Mouse (Mus musculus): Measurements from ENCODE around the gene Ybx3.
A peak's percentile ranks its signal among the peaks of the same experiment; 100 is the strongest.

The Ybx3 gene

DNA sequence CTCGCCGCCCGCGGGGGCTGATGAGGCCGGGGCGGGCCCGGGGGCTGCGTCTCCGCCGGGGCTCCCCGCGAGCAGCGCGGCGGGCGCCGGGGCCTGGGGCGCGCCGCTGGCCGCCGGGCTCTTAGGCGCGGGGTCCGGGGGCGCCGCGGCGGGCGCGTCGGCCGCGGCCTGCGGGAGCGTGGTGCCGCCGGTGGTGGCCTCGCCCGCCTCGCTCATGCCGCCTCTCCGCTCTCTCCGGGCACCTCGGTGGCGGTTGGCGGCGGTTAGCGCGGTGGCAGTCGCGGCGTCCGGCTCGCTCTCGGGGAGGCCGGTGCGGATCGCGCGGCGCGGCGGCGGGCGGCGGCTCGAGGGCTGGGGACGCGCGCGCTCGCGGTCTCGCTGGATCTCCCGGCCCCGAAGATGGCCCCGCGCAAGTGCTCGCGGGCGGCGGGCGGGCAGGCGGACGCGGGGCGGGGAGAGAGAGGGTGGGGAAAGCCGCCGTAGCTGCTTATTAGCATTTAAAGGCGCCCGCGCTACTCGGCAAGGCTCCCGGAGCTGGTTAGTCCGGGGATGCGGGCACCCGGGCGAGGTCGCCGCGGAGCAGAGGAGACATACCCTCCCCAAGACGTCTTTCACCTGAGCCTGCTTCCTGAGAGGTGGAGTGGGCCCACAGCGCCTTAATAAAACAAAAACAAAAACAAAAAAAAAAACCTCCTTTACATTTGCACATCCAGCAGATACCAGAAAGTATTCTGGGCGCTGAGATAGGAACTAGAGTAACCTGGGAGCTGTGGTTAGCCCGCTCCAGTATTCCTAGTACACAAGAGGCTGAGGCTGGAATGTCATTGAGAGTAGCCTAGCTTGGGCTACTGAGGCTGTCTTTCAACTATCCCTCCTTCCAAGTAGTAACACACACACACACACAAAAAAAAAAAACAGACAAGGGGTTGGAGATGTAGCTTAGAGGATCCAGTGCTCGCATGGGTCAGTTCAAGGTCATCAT lies at the start of gene Ybx3:
Gene Ybx3, minus strand, starts transcription at position 437 of the 982 bp plus-strand sequence.
- no peak for DNase-seq (ENCODE audit: low read depth)

DNA sequence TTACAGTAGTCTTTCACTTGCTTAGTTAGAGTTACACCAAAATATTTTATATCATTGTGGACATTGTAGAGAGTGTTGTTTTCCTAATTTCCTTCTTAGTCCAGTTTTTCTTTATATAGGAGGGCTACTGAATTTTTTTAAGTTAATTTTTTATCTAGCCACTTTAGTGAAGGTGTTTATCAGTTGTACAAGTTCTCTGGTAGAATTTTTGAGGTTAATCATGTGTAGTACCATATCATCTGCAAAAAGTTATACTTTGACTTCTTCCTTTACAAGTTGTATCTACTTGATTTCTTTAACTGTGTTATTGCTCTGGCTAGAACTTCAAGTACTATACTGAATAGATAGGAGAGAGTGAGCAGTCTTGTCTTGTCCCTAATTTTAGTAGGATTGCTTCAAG lies 48.4 kb upstream of the Ybx3 start:
- no peak for DNase-seq (ENCODE audit: low read depth)

DNA sequence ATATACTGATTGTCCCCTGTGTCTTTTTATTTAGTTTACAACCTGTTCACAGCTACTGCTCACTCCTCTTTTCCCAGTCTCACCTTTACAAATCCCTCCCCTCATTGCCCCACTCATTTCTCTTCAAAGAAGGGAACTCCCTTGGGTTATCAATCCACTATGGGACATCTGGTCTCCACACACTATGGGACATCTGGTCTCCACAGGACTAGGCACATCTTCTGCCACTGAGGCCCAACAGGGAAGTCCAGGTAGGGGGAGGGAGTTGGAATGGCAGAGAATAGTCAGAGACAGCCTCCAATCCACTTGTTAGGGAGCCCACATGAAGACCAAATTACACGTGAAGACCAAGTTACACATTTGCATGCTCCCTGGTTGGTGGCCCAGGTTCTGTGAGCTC lies 45.8 kb upstream of the Ybx3 start:
- no peak for DNase-seq (ENCODE audit: low read depth)

DNA sequence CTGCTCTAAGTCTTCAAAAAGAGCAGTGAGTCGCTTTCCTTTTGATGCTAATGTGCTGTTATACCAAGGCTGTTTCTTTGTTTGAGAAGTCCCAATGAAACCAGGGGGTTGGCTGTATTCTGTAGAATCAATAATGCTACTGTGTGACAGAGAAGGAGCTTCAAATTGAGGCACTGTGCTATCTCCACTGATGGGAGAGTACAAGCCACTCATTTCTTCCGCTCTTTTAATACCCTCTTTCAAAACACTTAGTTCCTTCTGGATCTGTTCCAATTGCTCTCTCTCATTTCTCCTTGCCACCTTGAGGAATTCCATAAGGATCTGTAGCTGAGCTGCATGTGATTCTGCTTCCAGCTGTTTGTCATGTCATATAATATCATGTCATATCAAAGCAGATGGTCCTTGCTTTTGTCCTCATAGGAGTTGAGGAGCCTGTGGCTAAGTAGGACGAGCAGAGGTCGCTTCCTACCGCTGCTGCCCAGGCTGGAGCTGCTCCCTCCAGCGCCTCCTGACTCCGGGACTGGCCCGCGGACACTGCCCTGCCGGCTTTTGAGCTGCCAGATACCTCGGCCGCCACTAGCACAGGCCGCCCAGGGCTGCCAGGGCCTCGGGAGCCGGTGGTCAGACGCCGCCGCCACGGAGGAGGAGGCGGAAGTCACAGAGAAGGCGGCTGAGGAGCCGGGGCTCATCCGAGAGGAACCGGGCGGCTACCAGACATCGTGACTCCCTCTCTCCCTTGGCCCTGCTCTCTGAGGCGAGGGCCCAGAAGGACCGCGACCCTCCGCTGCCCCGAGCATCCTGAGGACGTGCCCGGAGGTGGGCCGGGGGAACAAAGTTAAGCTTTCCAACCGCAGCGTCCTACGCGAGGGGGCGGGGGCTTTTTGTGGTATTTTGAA lies 45.1 kb upstream of the Ybx3 start:
- no peak for DNase-seq (ENCODE audit: low read depth)

DNA sequence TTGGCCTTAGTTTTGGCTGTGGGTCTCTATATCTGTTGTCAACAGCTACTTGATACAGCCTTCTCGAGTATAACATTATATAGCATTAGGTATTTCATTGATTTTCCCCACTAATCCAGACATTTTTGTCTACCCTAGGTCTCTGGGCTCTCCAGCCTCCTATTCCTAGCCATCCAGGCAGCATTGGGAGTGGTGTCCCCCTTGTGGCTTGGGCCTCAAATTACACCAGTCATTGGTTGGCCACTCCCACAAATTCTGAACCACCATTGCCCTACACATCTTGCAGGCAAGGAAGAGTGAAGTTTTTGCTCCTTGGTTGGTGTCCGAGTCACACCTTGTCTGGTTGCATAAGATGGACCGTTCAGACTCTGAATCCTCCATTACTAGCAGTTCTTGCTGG lies 33.3 kb upstream of the Ybx3 start:
- DNase-seq (ENCODE audit: low read depth), result peak; percentile 9

DNA sequence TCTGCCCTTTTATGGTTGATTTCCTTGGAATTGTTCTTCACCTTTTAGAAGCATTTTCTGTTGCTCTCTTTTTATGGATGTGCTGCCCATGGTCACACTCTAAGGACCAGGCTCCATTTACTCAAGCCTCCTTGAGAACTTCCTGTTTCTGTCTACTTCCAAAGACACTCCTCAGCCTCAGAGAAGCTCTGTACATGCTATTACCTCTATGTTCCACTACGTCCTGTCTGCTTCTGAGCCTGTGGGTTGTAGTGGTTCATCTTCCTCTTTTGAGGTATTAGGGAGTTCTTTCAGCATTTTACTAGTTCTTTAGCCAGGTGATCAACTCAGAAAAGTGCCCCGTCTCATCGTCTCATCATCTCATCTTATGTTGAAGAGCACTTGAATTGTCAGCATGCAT lies 31.3 kb upstream of the Ybx3 start:
- DNase-seq (ENCODE audit: low read depth), result no peak

DNA sequence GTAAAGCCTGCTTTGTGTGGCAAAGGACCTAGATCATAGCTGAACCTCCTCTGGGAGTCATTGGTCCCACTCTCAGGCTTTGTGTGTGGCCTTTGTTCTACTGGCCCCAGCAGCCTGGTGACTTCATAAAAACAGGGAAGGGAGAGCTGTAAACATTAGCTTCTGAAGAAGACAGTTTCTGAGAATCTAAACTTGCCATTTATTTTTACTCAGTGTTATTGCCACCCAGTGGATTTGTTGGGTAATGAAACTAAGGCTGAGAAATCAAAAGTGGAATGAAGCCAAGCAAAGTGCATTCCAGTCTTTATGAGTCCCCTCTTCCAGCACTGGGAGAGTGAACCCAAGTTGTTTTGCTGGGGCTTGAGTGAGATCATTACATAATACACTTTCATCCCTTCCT lies 30.5 kb upstream of the Ybx3 start:
- peak; percentile 72 for DNase-seq (ENCODE audit: low read depth)

DNA sequence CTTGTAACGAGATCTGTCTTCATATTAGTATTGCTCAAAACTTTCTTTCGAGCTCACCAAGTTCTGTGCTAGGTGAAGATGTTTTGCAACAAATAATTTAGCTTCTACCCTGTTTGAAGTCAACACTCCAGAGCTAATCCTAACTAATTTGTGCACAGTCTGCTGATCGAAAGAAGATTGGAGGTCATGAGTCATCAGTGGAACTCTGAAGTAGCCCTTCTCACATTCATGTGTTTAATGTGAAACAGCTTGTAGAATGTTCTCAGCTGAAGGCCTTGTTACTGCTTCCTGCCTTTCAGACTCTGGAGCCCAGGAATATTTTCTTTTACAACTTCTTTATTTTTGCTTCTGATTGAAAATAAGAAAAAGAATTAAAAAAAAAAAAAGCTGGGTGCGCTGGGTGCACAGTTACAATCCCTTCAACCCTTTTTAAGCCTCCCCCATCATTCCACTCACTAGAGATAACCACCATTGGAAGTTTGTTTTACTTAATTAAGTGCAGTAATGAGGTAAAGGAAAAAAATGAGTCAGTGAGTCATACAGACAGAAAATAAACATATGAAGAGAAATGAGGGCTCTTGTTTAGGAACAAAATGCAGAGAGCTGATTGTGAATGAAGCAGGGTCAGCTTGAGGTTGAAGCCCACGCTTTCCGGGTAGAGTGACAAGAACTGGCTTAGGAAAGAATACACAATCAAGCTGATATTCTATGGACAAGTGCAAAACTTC lies 23.0 kb upstream of the Ybx3 start:
- no peak for DNase-seq (ENCODE audit: low read depth)

DNA sequence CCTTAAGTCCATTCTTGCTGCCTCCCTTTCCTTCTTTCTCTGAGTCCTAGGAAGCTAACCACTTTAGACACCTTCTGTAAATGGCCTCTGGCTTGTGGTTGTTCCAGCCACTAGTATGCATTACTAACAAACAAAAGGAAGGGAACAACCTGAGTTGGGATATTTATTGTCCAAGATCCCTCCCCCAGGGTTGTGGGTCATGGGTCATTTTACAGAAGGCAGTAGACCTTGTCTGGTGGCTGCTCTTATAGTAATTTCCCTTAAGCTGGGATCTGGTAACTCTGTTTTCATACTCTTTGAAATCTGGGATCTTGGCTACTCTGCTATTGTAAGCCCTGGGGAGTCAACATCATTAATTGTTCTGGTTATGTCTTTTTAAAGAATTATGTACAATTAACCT lies 18.7 kb upstream of the Ybx3 start:
- no peak for DNase-seq (ENCODE audit: low read depth)

DNA sequence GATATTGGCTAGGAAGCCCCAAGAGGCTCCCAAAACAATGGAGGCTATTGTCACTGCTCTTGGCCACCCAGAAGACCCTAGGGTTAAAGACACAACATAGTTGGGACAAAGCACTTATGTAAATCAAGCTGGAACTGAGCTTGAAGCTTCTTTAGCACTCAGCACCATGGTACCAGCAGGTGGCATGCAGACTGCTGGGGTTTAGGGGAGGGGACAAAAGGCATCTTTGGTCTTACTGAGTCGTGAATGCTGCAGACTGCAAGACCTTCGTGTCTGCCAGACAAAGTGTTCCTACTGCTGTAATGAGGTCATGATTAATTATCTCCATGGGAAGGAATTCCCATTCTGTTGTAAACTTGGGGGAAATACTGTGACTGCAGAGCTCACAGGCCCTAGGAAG lies 17.6 kb upstream of the Ybx3 start:
- DNase-seq (ENCODE audit: low read depth), result no peak

DNA sequence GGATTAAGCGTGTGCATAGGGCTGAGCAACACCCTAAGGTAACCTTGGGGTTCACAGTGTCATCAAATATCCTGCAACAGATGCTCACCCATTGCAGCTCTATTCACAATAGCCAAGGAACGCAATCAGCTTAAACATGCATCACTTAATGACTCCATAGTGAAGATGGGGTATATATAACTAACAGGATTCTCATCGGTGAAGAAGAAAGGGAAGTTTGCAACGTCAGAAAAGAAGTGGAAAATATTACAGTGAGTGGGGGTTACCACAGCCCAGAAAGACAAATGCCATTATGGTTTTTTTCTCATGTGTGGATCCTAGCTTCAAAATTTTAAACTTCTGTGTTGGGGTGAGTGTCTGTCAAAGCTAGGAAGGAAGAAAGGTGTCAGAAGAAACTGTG lies 16.9 kb upstream of the Ybx3 start:
- DNase-seq (ENCODE audit: low read depth), result no peak

DNA sequence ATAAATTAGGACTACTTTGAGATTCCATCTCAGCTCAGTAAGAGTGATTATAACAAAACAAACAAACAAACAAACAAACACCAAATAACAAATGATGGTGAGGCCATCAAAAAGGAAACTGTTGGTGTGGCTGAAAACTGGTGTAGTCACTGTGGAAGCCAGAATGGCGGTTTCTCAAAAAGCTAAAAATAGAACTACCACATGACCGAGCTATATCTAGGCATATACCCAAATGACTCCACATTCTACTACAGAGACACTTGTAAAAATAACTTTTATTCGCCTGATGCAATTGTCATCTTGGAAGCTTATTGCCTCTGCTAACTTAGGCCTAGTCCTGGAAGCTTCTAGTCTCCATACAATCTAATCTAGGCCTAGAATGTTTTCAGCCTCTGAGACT lies 16.0 kb upstream of the Ybx3 start:
- DNase-seq (ENCODE audit: low read depth), result no peak

DNA sequence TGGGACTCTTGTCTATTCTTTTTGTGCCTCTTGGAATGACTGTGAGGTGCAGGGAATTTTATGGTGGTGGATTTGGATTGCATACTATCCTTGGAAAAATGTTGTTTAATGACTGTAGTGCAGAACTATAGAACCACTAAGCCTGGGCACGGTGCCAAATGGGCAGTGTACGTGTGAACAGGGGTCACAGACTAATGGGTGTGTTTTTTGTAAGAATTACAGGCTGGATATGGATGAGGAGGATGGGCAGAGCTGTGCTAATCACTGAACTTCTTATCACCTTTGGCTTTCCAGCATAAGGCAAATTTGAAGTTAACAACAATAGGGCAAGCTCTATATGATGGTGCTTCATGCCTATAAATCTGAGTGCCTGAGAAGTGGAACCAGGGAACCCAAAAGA lies 14.8 kb upstream of the Ybx3 start:
- no peak for DNase-seq (ENCODE audit: low read depth)

DNA sequence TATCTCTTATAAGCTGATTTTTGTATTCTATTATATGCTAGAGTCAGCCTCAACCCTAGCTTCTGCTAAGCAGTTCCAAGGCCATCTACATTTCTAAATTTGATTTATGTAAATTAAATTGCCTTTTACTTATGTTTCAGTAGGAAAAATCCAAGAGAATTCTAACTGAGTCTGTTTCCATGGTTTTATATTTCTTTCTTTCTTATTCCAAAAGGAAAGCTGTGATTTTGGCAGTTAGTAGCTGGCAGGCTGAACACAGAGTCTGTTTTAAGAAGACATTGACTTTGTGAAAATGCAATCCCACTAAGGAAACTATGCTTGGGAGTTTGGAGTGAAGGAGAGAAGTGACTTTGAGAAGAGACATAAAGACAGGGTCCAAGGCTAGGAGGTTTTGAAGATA lies 14.3 kb upstream of the Ybx3 start:
- DNase-seq (ENCODE audit: low read depth), result no peak

DNA sequence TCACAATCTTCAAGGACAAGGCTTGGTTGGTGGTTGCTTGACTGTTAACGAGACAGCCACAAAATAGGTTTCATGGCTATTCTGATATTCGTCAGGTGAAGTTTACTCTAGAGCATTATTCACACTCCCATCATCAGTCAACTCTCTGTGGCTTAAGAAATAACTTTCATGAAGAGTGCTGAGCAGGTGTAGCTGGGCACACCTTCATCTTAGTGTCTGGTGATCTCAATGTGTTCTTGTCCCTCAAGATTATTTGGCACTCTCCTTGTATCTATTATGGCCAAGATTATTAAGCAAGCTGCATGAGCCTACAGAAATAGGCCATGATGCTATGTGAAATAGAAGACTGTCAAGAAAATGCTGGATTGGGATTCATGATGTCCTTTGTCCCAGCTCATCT lies 13.0 kb upstream of the Ybx3 start:
- DNase-seq (ENCODE audit: low read depth), result no peak

DNA sequence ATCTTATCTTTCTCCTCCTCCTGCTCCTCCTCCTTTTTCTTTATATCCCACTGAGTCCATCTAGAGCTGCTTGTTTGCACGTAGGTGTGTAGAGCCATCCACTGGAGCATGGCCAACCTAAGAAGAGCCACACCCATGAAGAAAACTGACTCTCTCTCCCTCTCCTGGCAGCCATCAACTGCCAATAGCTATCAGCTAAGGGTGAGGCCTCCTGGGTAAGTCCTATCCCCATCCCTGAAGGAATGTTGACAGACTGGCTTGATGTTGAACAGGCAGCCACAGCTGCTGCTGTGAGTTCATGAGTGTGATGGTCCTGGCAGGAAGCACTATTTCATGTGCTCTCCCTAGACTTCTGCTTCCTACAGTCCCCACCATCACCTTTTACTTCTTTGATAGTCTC lies 8.4 kb upstream of the Ybx3 start:
- no peak for DNase-seq (ENCODE audit: low read depth)

DNA sequence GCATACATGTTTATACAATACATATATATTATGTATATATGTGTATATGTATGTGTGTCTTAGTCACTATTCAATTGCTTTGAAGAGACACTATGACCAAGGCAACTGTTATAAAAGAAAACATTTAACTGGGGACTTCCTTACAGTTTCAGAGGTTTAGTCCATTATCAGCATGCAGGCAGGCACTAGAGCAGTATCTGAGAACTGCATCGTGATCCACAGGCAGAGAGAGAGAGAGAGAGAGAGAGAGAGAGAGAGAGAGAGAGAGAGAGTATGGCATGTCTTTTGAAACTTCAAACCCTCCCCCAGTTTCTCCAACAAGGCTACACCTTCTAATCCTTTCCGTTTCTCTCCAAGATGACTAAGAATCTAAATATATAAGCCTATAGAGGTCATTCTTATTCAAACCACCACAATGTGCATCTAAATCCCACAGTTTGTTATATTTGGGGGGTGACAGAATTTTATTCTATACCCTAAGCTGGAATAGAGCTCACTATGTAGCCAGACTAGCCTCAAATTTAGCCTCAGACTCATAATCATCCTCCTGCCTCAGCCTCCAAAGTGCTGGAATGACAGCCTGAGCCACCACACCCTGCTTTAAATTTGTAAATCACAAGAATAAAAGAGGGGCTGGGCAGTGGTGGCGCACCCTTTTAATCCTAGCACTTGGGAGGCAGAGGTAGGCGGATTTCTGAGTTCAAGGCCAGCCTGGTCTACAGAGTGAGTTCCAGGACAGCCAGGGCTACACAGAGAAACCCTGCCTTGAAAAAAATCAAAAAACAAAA lies 5.8 kb upstream of the Ybx3 start:
- DNase-seq (ENCODE audit: low read depth), result no peak

DNA sequence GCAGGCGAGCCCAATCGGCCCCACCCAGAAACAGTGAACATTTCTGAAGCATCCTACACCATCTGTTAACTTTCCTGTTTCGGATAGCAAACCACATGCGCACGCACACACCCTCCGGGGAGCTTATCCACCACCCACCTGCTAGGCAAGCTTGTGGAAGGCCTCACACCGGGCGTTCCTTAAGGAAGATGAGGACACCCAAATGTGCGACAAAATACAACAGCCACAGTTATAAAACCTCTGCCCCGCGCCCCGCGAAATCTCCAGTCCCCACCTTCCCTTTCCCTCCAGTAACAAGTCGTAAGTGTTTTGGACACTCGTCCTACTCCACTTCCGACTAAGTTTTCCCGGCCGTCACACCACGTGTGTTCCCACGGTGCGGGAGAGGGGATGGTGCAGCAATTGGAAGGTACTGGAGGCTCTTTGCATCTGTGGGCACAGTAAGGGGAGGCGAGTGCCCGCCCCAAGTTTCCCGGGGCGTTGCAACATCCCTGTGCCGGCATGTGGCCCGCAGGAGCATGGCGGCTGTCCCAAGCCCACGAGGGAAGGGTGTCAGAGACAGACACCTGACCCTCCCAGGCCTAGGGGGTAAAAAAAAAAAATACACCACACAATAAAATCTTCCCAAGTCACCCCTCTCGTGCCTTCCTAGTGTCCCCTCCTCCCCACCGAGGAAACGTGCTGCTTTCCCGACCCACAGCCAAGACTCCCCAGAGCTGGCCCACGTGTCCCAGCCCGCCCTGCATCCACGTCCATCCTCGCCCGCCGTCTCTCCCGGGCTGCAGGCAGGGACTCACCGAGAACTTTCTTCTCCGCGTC lies 846 bp downstream of the Ybx3 start:
- no peak for DNase-seq (ENCODE audit: low read depth)

DNA sequence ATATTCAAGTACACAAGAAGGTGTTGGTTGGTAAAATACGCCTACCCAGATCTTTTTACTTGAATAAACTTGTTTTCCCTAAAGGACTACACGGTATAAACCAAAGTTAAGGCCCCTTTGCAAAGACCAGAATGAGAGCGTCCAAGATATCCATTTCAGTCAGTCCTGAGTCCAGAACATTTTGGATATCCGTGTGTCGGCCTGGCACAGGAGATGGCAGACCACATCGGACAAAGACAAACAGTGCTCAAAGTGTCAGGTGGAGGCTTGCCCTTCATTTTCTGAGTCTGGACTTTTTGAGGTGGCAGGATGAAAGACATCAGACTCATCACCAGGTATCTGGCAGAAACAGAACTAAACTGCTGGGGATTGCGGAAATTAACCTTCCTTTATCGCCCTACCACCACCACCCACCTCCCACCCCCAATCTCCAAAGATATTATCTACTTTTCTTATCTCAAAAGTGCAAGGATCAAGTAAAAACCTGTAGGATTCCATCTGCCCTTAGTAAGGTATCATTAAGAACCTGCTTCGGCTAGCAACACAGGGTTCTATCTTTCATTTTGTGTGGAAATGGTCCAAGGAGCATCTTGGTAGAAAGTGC lies 1.8 kb downstream of the Ybx3 start:
- no peak for DNase-seq (ENCODE audit: low read depth)

DNA sequence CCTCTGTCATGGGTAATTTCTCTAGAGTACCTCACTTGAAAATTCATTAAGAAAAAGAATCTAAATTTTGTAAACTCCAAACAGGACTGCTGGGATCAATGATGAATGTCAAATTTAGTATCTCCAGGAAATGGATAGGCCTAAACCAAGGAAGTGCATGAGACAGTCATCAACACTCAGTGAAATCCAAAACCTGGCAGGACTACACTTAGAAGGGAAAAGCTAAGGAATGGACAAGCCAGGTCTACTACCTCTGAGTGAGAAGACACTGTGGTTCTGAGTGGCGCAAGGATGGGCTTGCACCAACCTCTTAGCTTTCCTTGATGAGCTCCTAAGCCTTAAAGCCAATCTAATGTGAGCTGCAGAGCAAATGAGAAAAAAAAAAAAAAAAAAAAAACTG lies 2.8 kb downstream of the Ybx3 start:
- no peak for DNase-seq (ENCODE audit: low read depth)
